Mouse (Mus musculus): Measurements from ENCODE around the gene Hsd11b1. TPM values are rescaled to one million over a fixed set of nuclear protein-coding genes. Genes with fewer than 3 reads are reported as not detected.

Hsd11b1 gene
- polyA plus RNA-seq, 1 experiment from 2014 or later = 0.87 TPM

DNA sequence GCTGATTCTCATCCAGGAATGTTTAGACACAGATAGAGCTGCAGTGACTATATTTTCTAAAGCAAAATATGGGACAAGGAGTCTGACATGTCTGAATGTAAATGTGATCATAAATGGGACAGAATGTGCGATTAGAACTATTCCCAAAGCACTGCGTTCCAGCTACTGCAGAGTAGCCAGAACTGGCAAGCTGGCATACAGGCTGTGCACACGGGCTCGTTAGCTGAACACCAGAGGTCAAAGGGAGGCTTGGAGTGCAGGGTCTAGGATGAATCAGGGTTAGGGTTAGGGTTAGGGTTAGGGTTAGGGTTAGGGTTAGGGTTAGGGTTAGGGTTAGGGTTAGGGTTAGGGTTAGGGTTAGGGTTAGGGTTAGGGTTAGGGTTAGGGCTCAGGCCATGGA, 36.3 kb downstream of the Hsd11b1 start:
- H3K9me3 ChIP-seq (ENCODE audit: control insufficient read depth, low read length) = no peaks in the 10 kb centered on the region
- DNase-seq (ENCODE audit: low spot score) (no peak), ATAC-seq (replicated peaks; ENCODE audit: low FRiP score, low TSS enrichment, low read depth) (no peak)
- H3K36me3 ChIP-seq (ENCODE audit: control insufficient read depth, insufficient read depth, low read length) = no peaks in the 10 kb centered on the region
- H3K27ac ChIP-seq (ENCODE audit: low read depth) = no peak overlapping the region
- 77% methylated on average over 4 of the region's 4 CpGs for WGBS
- H3K4me3 ChIP-seq (ENCODE audit: low read depth, low read length) = no peak overlapping the region
- H3K27me3 ChIP-seq (replicated peaks; ENCODE audit: control insufficient read depth, insufficient read depth, low read length) = no peaks in the 10 kb centered on the region
- no peak overlapping the region for H3K4me2 ChIP-seq (ENCODE audit: low read length)
- peaks cover 13% of the 10 kb centered on the region; the same call in 1 of the 2 replicates for H3K4me1 ChIP-seq (replicated peaks; ENCODE audit: control insufficient read depth, insufficient read depth, low read length)
- no peak overlapping the region for H3K9ac ChIP-seq (ENCODE audit: low read length)

DNA sequence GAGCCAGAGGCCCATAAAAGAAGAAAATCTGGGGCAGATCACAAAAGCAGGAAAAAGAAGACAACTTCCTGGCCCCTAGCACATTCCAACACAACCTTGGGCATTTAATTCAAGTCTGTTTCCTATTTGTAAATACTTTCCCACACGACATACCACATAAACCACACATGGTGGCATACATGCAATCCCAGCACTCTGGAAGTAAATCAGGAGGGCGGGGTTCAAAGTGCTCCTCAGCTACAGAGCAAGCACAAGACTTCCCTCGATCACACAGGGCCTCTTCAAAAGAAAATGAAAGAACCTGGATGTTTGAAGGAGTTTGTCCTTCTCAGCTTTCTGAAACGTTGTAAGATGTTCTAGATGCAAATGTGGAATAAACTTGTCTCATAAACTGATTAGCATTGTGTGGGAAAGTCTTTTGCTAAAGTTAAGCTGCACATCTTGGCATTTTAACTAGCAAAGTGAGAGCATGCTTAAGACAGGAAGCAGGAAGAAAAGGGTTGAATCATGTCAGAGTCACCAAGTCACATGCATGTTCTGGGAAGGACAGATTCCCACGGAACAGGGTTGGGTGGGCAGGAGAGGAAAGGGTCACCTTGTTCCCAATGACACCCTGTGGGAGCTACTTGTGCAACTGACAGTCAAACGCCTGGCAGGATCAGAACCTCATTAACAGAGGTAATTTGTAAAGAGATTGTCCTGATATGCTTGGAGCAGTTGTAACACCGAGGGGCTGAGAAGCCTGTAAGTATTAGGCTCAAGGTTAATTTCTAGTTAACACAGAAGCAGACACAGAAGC, 37.0 kb downstream of the Hsd11b1 start:
- H3K4me2 ChIP-seq (ENCODE audit: low read length) = no peak overlapping the region
- H3K9ac ChIP-seq (ENCODE audit: low read length) = no peak overlapping the region
- H3K9me3 ChIP-seq (ENCODE audit: control insufficient read depth, low read length) = no peaks in the 10 kb centered on the region
- H3K27ac ChIP-seq (ENCODE audit: low read depth) = no peak overlapping the region
- peaks cover 13% of the 10 kb centered on the region; the same call in 1 of the 2 replicates for H3K4me1 ChIP-seq (replicated peaks; ENCODE audit: control insufficient read depth, insufficient read depth, low read length)
- H3K4me3 ChIP-seq (ENCODE audit: low read depth, low read length) = no peak overlapping the region
- H3K27me3 ChIP-seq (replicated peaks; ENCODE audit: control insufficient read depth, insufficient read depth, low read length) = no peaks in the 10 kb centered on the region
- ATAC-seq (replicated peaks; ENCODE audit: low FRiP score, low TSS enrichment, low read depth) (no peak), DNase-seq (ENCODE audit: low spot score) (no peak)
- WGBS = 39% methylated on average over 7 of the region's 7 CpGs
- H3K36me3 ChIP-seq (ENCODE audit: control insufficient read depth, insufficient read depth, low read length) = no peaks in the 10 kb centered on the region

DNA sequence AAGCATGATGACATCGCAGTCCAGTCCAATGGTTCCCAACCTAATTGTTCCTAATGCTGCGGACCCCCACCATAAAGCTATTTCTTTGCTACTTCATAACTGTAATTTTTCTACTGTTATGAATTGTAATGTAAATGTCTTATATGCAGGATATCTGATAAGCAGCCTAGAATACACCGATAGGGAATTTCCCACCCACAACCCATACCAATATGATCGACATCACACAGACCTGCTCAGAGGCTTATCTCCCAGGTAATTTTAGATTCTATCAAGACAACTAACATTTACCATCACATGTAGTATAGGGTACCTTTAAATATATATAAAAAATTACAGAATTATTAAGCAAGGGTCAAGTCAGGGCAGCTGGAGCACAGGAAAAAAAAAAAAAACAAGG, 37.8 kb downstream of the Hsd11b1 start:
- 88% methylated on average over 4 of the region's 4 CpGs for WGBS
- ATAC-seq (replicated peaks; ENCODE audit: low FRiP score, low TSS enrichment, low read depth) = no peak
- Histone ChIP-seq H3K4me2 (ENCODE audit: low read length) (no peak overlapping the region), H3K27me3 (replicated peaks; ENCODE audit: control insufficient read depth, insufficient read depth, low read length) (no peaks in the 10 kb centered on the region), H3K9ac (ENCODE audit: low read length) (no peak overlapping the region), H3K9me3 (ENCODE audit: control insufficient read depth, low read length) (no peaks in the 10 kb centered on the region), H3K4me1 (replicated peaks; ENCODE audit: control insufficient read depth, insufficient read depth, low read length) (peaks cover 13% of the 10 kb centered on the region; the same call in 1 of the 2 replicates), H3K27ac (ENCODE audit: low read depth) (no peak overlapping the region), H3K4me3 (ENCODE audit: low read depth, low read length) (no peak overlapping the region), H3K36me3 (ENCODE audit: control insufficient read depth, insufficient read depth, low read length) (no peaks in the 10 kb centered on the region)
- DNase-seq (ENCODE audit: low spot score) = no peak

DNA sequence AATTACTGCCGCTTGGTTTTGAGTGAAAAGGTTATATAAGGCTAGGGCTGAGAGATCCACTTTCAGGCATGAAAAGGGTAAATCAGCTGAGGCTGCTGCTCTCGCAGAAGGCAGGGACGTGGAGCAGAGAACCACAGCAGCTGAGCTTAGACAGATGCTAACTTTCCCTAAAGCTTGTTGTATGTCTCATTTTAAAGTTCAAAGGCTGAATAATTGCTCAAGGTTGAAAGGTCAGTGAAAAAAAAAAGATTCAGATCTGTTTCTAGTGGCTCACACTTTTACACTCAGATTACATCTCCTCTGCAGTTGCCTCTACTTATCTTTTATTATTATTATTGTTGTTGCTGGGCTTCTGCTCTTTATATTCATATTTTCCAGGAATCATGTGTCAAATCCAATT, 38.3 kb downstream of the Hsd11b1 start:
- ATAC-seq (replicated peaks; ENCODE audit: low FRiP score, low TSS enrichment, low read depth) (no peak), DNase-seq (ENCODE audit: low spot score) (no peak)
- no peaks in the 10 kb centered on the region for H3K27me3 ChIP-seq (replicated peaks; ENCODE audit: control insufficient read depth, insufficient read depth, low read length)
- 28% methylated on average over 3 of the region's 3 CpGs for WGBS
- peaks cover 9% of the 10 kb centered on the region; the same call in 1 of the 2 replicates for H3K4me1 ChIP-seq (replicated peaks; ENCODE audit: control insufficient read depth, insufficient read depth, low read length)
- H3K27ac ChIP-seq (ENCODE audit: low read depth) = no peak overlapping the region
- no peak overlapping the region for H3K9ac ChIP-seq (ENCODE audit: low read length)
- no peak overlapping the region for H3K4me2 ChIP-seq (ENCODE audit: low read length)
- no peaks in the 10 kb centered on the region for H3K9me3 ChIP-seq (ENCODE audit: control insufficient read depth, low read length)
- no peaks in the 10 kb centered on the region for H3K36me3 ChIP-seq (ENCODE audit: control insufficient read depth, insufficient read depth, low read length)
- H3K4me3 ChIP-seq (ENCODE audit: low read depth, low read length) = no peak overlapping the region

DNA sequence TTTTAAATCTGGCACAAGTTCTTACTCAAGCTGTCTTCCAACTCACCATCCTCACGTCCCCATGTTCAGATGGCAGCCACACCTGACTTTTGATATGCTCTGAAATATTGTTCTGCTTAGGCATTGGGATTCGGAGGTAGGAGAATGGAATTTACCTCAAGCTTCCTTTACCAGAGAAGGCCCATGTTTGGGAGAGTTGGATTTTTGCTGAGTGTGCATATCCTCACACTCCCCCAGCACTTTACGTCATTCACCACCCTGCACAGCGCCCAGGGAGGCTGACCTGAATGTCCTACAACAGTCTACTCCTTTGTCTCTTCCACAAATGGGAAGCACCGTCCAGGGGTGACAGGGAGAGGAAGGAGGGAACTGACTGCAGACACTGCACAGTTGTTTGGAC, 43.5 kb downstream of the Hsd11b1 start:
- WGBS = 66% methylated on average over 5 of the region's 5 CpGs
- H3K4me1 ChIP-seq (replicated peaks; ENCODE audit: control insufficient read depth, insufficient read depth, low read length) = no peaks in the 10 kb centered on the region
- no peaks in the 10 kb centered on the region for H3K27me3 ChIP-seq (replicated peaks; ENCODE audit: control insufficient read depth, insufficient read depth, low read length)
- no peak overlapping the region for H3K4me2 ChIP-seq (ENCODE audit: low read length)
- DNase-seq (ENCODE audit: low spot score) (no peak), ATAC-seq (replicated peaks; ENCODE audit: low FRiP score, low TSS enrichment, low read depth) (no peak)
- no peak overlapping the region for H3K4me3 ChIP-seq (ENCODE audit: low read depth, low read length)
- H3K9me3 ChIP-seq (ENCODE audit: control insufficient read depth, low read length) = no peaks in the 10 kb centered on the region
- no peak overlapping the region for H3K27ac ChIP-seq (ENCODE audit: low read depth)
- no peaks in the 10 kb centered on the region for H3K36me3 ChIP-seq (ENCODE audit: control insufficient read depth, insufficient read depth, low read length)
- H3K9ac ChIP-seq (ENCODE audit: low read length) = no peak overlapping the region

DNA sequence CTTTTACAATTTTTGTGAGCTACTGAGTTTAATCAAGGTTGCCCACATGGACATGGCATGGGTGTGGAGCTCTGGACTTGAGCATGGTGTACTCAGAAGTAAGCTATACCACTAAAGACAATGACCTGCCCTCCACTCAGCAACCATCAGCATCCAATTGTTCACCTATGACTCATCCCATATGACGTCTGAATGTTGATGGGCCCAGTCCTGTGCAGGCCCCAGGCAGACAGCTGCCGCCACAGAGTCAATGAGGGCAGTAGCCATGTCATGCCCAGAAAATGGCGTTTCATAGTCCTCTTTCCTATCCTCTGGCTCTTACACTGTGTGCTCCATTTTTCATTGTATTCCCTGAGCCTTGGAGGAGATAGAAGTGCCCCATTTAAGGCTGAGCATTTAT, 47.9 kb downstream of the Hsd11b1 start:
- Histone ChIP-seq H3K4me2 (ENCODE audit: low read length) (no peak overlapping the region), H3K4me3 (ENCODE audit: low read depth, low read length) (no peak overlapping the region), H3K36me3 (ENCODE audit: control insufficient read depth, insufficient read depth, low read length) (no peaks in the 10 kb centered on the region), H3K27ac (ENCODE audit: low read depth) (no peak overlapping the region), H3K27me3 (replicated peaks; ENCODE audit: control insufficient read depth, insufficient read depth, low read length) (no peaks in the 10 kb centered on the region), H3K9me3 (ENCODE audit: control insufficient read depth, low read length) (no peaks in the 10 kb centered on the region), H3K9ac (ENCODE audit: low read length) (no peak overlapping the region), H3K4me1 (replicated peaks; ENCODE audit: control insufficient read depth, insufficient read depth, low read length) (no peaks in the 10 kb centered on the region)
- ATAC-seq (replicated peaks; ENCODE audit: low FRiP score, low TSS enrichment, low read depth) = no peak
- no peak for DNase-seq (ENCODE audit: low spot score)
- WGBS = 66% methylated on average over 3 of the region's 3 CpGs

DNA sequence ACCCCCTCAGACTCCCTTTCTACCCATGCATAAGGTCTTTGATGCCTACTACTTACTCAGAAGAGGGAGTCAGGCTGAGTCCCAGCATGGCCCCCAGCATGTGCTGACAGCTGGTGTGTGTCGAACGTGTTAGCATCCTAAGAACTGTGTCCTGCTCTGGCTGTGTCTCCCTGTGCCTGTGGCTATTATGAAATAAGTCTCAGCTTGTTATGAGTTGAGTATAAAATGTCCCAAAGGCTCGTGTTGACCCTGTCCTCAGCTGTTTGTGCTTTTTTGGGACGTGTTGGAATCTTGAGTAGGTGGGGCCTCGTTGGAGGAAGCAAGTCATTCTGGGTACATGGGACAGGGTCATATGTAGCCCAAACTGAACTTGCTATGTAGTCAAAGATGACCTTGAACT, 49.8 kb downstream of the Hsd11b1 start:
- ATAC-seq (replicated peaks; ENCODE audit: low FRiP score, low TSS enrichment, low read depth) = no peak
- 67% methylated on average over 5 of the region's 5 CpGs for WGBS
- H3K36me3 ChIP-seq (ENCODE audit: control insufficient read depth, insufficient read depth, low read length) = no peaks in the 10 kb centered on the region
- H3K9me3 ChIP-seq (ENCODE audit: control insufficient read depth, low read length) = no peaks in the 10 kb centered on the region
- H3K27ac ChIP-seq (ENCODE audit: low read depth) = no peak overlapping the region
- no peak overlapping the region for H3K4me3 ChIP-seq (ENCODE audit: low read depth, low read length)
- DNase-seq (ENCODE audit: low spot score) = no peak
- no peak overlapping the region for H3K4me2 ChIP-seq (ENCODE audit: low read length)
- no peaks in the 10 kb centered on the region for H3K4me1 ChIP-seq (replicated peaks; ENCODE audit: control insufficient read depth, insufficient read depth, low read length)
- H3K9ac ChIP-seq (ENCODE audit: low read length) = no peak overlapping the region
- H3K27me3 ChIP-seq (replicated peaks; ENCODE audit: control insufficient read depth, insufficient read depth, low read length) = no peaks in the 10 kb centered on the region

DNA sequence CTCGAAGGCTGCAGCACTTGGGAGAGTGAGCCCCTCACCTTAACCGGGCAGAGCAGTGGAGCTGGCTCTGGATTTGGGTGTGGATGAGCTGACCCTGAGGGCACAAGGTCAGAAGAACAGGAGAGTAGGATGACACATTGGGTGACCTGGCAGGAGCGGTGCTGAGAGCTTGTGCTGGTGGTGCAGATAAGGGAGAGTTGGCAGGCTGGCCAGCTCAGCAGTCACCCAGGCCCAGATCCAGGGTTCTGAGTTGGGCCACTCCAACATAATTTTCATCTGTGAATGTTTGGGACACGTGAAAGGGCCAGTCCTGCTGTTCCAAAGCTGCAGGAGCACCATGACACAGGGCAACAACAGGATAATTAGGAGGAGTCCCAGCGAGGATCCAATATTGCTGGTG, 52.5 kb downstream of the Hsd11b1 start:
- Histone ChIP-seq H3K27me3 (replicated peaks; ENCODE audit: control insufficient read depth, insufficient read depth, low read length) (no peaks in the 10 kb centered on the region), H3K4me3 (ENCODE audit: low read depth, low read length) (no peak overlapping the region), H3K9me3 (ENCODE audit: control insufficient read depth, low read length) (no peaks in the 10 kb centered on the region), H3K27ac (ENCODE audit: low read depth) (no peak overlapping the region), H3K9ac (ENCODE audit: low read length) (no peak overlapping the region), H3K36me3 (ENCODE audit: control insufficient read depth, insufficient read depth, low read length) (no peaks in the 10 kb centered on the region), H3K4me2 (ENCODE audit: low read length) (no peak overlapping the region), H3K4me1 (replicated peaks; ENCODE audit: control insufficient read depth, insufficient read depth, low read length) (no peaks in the 10 kb centered on the region)
- ATAC-seq (replicated peaks; ENCODE audit: low FRiP score, low TSS enrichment, low read depth) = no peak
- 70% methylated on average over 5 of the region's 5 CpGs for WGBS
- no peak for DNase-seq (ENCODE audit: low spot score)

DNA sequence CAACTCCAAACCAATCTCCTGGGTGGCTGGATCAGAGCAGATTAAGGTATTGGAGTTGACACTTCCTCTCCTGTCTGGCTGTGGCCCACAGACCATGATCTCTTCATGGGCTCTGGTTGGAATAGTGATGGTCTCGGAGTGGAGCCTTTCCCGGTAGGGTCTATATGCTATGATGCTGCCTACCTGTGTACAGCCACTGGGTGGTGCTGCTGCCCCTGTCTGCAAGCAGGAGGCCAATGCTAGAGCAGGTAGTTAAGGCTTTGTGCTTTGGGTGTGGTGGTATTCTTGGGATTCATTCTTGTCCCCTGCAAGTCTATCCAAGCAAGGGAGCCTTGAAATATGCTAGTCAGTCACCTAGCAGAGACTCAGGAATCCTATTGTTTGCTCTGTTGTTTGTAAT, 55.7 kb downstream of the Hsd11b1 start:
- Histone ChIP-seq H3K27me3 (replicated peaks; ENCODE audit: control insufficient read depth, insufficient read depth, low read length) (no peaks in the 10 kb centered on the region), H3K9ac (ENCODE audit: low read length) (no peak overlapping the region), H3K9me3 (ENCODE audit: control insufficient read depth, low read length) (no peaks in the 10 kb centered on the region), H3K4me1 (replicated peaks; ENCODE audit: control insufficient read depth, insufficient read depth, low read length) (no peaks in the 10 kb centered on the region), H3K4me3 (ENCODE audit: low read depth, low read length) (no peak overlapping the region), H3K4me2 (ENCODE audit: low read length) (no peak overlapping the region), H3K36me3 (ENCODE audit: control insufficient read depth, insufficient read depth, low read length) (no peaks in the 10 kb centered on the region), H3K27ac (ENCODE audit: low read depth) (no peak overlapping the region)
- ATAC-seq (replicated peaks; ENCODE audit: low FRiP score, low TSS enrichment, low read depth) = no peak
- 45% methylated on average over 2 of the region's 2 CpGs for WGBS
- DNase-seq (ENCODE audit: low spot score) = no peak
